Mouse (Mus musculus) limb, embryonic 14.5 days (tissue): ENCODE measurements around the gene Fgf14. TPM values are rescaled to one million over a fixed set of nuclear protein-coding genes. Genes with fewer than 3 reads are reported as not detected.

Source experiments
- ATAC-seq: fragments of 200-750 bp; cut with Nextera tagmentation; 2 replicates; pipeline ENCODE4 v1.8.0; 2017; ENCODE audit warnings: low read depth, moderate number of reproducible peaks, moderate TSS enrichment; ENCODE audit not compliant: low FRiP score
- DNase-seq: peaks from one replicate; pipeline ENCODE4 v3.0.0-alpha.2; 2015; ENCODE audit warnings: low spot score
- H3K27ac ChIP-seq: fragments of 300-500 bp; sonication (generic); replicated peaks from 2 replicates; pipeline ENCODE4 v1.5.1; 2014; ENCODE audit warnings: low read depth, mild to moderate bottlenecking, low read length, moderate library complexity, mixed read lengths
- H3K27me3 ChIP-seq: fragments of 300-500 bp; sonication (generic); 2 replicates; pipeline ENCODE4 v1.6.1; 2014; ENCODE audit warnings: low read length, mixed read lengths; ENCODE audit not compliant: control insufficient read depth, insufficient read depth
- H3K36me3 ChIP-seq: fragments of 300-500 bp; sonication (generic); 2 replicates; pipeline ENCODE4 v1.6.1; 2014; ENCODE audit warnings: mild to moderate bottlenecking, low read length, moderate library complexity, mixed read lengths; ENCODE audit not compliant: control insufficient read depth, insufficient read depth
- H3K4me1 ChIP-seq: fragments of 300-500 bp; sonication (generic); 2 replicates; pipeline ENCODE4 v1.6.1; 2014; ENCODE audit warnings: antibody characterized with exemption, low read length, mixed read lengths; ENCODE audit not compliant: control insufficient read depth, insufficient read depth
- H3K4me2 ChIP-seq: fragments of 300-500 bp; sonication (generic); replicated peaks from 2 replicates; pipeline ENCODE4 v1.6.1; 2014; ENCODE audit warnings: low read depth, mild to moderate bottlenecking, low read length, moderate library complexity; ENCODE audit not compliant: severe bottlenecking
- H3K4me3 ChIP-seq: fragments of 300-500 bp; sonication (generic); replicated peaks from 2 replicates; pipeline ENCODE4 v1.5.1; 2014; ENCODE audit warnings: low read length
- H3K9ac ChIP-seq: fragments of 300-500 bp; sonication (generic); 2 replicates; pipeline ENCODE4 v1.6.1; 2014; ENCODE audit warnings: mild to moderate bottlenecking, low read depth, low read length, moderate library complexity; ENCODE audit not compliant: severe bottlenecking
- H3K9me3 ChIP-seq: fragments of 300-500 bp; sonication (generic); 2 replicates; pipeline ENCODE4 v1.6.1; 2016; ENCODE audit warnings: low read length; ENCODE audit not compliant: control insufficient read depth
- POLR2A ChIP-seq: fragments of 200-500 bp; IDR thresholded peaks from 2 replicates; pipeline ENCODE4 v1.8.0; 2012; ENCODE audit warnings: inconsistent platforms, mild to moderate bottlenecking, moderate library complexity, borderline replicate concordance; ENCODE audit not compliant: insufficient read depth, insufficient read length; ENCODE audit errors: extremely low read depth
- WGBS: fragments of 180-500 bp; shearing (Covaris S2); extraction: QIAGEN DNeasy Blood & Tissue Kit; methylation state at CpG from one replicate; pipeline ENCODE4 v1.1.7; 2014; 5-methylcytosine and 5-hydroxymethylcytosine counted together
- polyA plus RNA-seq, 2 experiments: library from polyadenylated mRNA; depleted of rRNA in 1 of 2; stranded (reverse) in 1 of 2; unstranded in 1 of 2; fragments of >200 nt; fragmentation: Nextera tagmentation in 1 of 2; extraction: Ambion mirVana in 1 of 2; gene quantifications; 2 replicates each; pipeline versions ENCODE4 v1.2.1 to v1.2.3; 2012 to 2014

The Fgf14 gene
- polyA plus RNA-seq (2012; rRNA removed) (0.18 and 0.29 TPM in 2 replicates), polyA plus RNA-seq (2014; fragmentation: Nextera tagmentation; extraction: Ambion mirVana) (0.73 and 0.91 TPM in 2 replicates)

DNA sequence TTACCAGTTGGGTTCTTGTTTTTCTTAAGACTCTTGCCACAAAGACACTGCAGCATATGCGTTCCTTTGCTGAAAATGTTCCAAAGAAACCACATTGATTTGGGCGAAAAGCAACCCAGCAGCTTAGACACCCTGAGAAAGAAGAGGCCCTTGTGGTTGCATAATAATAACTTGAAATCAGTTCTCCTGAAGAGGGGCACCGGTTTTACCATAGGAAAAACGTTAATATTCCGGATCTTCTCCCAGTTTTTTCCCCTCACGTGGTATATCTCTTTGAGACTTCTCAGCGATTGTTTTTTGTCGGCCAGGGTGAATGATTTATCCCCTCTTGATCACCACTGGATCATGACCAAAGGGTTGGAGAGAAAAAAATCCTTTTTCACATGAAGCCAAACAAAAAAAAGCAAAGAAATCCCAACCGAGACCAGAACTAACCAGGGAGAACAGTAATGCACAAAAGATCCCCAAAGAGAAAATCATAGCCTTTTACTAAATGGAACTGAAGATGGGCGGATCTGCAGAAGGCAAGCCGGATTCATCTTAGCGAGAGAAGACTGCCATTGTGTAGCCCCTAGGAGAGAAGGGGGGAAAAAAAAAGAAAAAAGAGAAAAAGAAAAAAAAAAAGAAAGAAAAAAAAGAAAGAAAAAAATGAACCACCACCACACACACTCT, at the start of gene Fgf14:
Gene Fgf14 (minus strand): TSS at position 622 of the 672 bp plus-strand sequence.
- no peak for TF ChIP-seq POLR2A
- H3K27ac ChIP-seq = no peak within 1 kb of the TSS
- H3K4me1 ChIP-seq = no peaks in the 10 kb centered on the region
- DNase-seq = no peak
- peak within 1 kb of the TSS; percentile 29 for H3K4me3 ChIP-seq
- H3K27me3 ChIP-seq = peaks cover 16% of the 10 kb centered on the region
- H3K9me3 ChIP-seq = no peaks in the 10 kb centered on the region
- WGBS = 24% methylated on average over 12 of the region's 12 CpGs
- H3K9ac ChIP-seq = peak within 1 kb of the TSS; percentile 12
- no peak for ATAC-seq
- no peaks in the 10 kb centered on the region for H3K36me3 ChIP-seq
- peak within 1 kb of the TSS; percentile 55 for H3K4me2 ChIP-seq

DNA sequence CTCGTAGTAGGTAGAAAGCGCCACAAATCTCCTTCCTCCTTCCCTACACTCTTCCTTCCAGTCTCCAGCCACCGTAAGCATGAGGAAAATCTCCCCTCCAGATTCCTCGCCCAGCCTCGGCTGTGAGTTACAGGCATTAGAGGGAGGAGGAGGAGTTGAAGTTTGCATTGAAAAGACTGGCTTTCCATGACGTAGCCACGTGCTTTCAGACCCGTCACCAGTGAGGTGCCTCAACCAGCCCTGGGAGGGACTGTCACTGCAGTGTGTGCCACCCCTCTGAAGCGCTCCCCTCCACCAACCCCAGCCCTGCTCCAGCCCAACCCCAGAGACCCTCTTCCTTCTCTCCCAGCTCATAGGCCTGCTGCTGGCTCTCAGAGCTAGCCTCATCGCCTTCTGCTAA, 452 bp upstream of the Fgf14 start:
- Histone ChIP-seq H3K9ac (peak overlapping the region; percentile 12), H3K36me3 (no peaks in the 10 kb centered on the region), H3K9me3 (no peaks in the 10 kb centered on the region), H3K4me3 (peak overlapping the region; percentile 29), H3K4me1 (no peaks in the 10 kb centered on the region), H3K27ac (no peak overlapping the region), H3K4me2 (peak overlapping the region; percentile 55), H3K27me3 (peaks cover 16% of the 10 kb centered on the region)
- no peak for TF ChIP-seq POLR2A
- DNase-seq = peak; percentile 43
- peak; percentile 53; the same call in 1 of the 2 replicates for ATAC-seq
- 3% methylated on average over 10 of the region's 10 CpGs for WGBS

DNA sequence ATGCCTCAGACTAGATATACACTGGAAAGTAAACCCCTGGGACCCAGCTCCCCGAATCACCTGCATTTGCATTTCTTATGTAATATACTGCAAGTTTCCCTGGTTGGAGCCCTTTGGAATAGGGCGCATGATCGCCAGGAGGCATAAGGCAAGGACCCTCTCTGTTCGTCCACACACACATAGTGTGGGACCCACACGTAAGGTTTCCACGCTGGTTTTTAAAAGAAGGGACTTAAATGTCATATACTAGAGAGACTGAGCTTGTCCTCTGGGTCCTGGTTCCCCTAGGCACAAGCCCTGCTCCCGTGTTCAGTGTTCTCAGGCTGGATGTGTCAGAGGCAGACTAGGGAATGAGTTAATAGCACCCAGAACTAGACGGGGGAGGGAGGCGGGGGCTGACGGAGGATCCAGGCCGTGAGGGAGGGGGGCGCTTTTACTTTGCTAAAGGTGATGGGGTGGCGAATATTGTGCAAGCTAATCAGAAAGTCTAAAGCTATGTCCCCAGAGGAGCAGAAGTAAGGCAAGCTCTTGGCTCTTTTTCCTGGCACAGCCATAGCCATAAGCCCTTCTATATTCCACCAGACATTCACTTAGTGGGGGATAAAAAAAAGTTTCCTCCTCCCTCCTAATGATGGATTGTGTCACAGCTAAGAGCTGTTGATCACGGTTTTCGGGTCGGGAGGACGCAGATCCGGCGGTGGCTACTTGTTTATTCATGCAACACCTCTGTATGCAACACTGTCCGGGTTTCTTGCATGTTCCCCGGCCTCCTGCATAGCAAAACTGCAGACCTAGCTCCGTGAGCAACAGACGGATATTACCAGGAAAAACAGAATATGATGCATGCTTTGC, 1.0 kb downstream of the Fgf14 start:
- 18% methylated on average over 23 of the region's 23 CpGs for WGBS
- no peak for DNase-seq
- H3K4me3 ChIP-seq = peak overlapping the region; percentile 29
- H3K36me3 ChIP-seq = no peaks in the 10 kb centered on the region
- no peak for ATAC-seq
- H3K27ac ChIP-seq = no peak overlapping the region
- H3K4me2 ChIP-seq = peak overlapping the region; percentile 55
- H3K27me3 ChIP-seq = peaks cover 16% of the 10 kb centered on the region
- no peaks in the 10 kb centered on the region for H3K4me1 ChIP-seq
- H3K9me3 ChIP-seq = no peaks in the 10 kb centered on the region
- H3K9ac ChIP-seq = no peak overlapping the region
- no peak for TF ChIP-seq POLR2A

DNA sequence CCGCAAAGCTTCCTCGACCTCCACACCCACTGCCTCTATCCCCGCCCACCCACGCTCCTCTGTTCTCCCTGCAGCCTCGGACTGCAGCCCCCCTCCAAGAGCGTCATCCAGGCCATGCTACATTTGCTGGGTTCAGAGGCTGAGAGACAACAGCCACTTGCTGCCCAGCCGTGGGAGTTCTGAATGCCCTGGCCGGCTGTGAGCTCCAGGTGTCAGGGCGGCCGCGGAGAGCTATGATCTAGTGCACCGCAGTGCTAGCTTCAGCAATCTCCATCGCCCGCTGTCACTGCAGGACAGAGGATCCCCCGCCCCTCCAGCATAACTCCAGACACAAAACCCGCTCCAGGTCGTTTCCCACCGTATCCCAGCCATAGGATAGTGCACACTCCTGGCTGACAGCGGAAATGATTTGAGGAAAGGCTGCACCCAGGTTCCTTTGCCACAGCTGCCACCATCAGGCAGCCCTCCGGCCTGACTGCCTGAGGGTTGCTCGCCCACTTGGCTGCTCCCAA, 1.7 kb downstream of the Fgf14 start:
- DNase-seq (no peak), ATAC-seq (no peak)
- H3K4me3 ChIP-seq = peak overlapping the region; percentile 29
- no peak overlapping the region for H3K27ac ChIP-seq
- no peak for TF ChIP-seq POLR2A
- peak overlapping the region; percentile 34; the same call in 1 of the 2 replicates for H3K9ac ChIP-seq
- peak overlapping the region; percentile 55 for H3K4me2 ChIP-seq
- H3K9me3 ChIP-seq = no peaks in the 10 kb centered on the region
- H3K27me3 ChIP-seq = peaks cover 16% of the 10 kb centered on the region
- H3K36me3 ChIP-seq = no peaks in the 10 kb centered on the region
- WGBS = 4% methylated on average over 21 of the region's 21 CpGs
- H3K4me1 ChIP-seq = 0 out of 2 replicates have a peak, but pooled peaks cover under 1% of the 10 kb centered on the region

DNA sequence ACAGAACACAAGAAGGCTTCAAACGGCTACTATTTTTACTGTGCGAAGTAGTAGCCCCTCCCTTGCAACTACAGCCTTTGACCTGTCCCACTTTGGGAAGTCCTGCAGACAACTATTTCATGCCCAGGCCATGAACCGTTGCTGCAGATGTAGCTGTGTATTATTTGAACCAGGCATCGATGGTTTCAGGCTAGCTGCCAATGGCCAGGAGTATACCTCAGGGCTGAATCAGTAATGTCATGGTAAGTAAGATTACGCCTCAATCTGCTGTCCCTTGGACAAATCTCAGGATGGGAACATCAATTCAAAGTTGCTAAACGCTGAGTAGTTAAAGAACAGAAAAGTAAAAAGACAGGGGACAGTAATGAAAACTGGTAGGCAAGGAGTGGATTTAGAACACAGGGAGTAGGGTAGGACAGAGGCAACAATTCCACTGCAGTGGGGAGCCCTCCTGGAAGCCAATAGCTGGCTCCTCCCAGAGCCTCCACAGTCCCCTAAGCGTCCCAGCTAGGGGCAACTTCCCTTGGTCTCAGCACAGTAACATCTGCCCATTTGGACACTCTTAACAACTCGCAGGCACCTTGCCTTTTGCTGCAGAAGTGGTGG, 2.3 kb downstream of the Fgf14 start:
- peak overlapping the region; percentile 29 for H3K4me3 ChIP-seq
- H3K27ac ChIP-seq = no peak overlapping the region
- no peaks in the 10 kb centered on the region for H3K36me3 ChIP-seq
- H3K4me1 ChIP-seq = 0 out of 2 replicates have a peak, but pooled peaks cover 6% of the 10 kb centered on the region
- 43% methylated on average over 8 of the region's 8 CpGs for WGBS
- DNase-seq (no peak), ATAC-seq (no peak; the same call in 1 of the 2 replicates)
- no peaks in the 10 kb centered on the region for H3K9me3 ChIP-seq
- H3K4me2 ChIP-seq = peak overlapping the region; percentile 55
- no peak for TF ChIP-seq POLR2A
- peaks cover 16% of the 10 kb centered on the region for H3K27me3 ChIP-seq
- peak overlapping the region; percentile 34; the same call in 1 of the 2 replicates for H3K9ac ChIP-seq
